Mouse (Mus musculus): ENCODE results near the gene D10Jhu81e.
A peak's percentile ranks its signal among the peaks of the same experiment; 100 is the strongest.
"Not testable (repeated sequence)": the region's sequence is repeated elsewhere in the genome, so short reads cannot be mapped to it uniquely, and the experiment has no call there.

The D10Jhu81e gene

DNA sequence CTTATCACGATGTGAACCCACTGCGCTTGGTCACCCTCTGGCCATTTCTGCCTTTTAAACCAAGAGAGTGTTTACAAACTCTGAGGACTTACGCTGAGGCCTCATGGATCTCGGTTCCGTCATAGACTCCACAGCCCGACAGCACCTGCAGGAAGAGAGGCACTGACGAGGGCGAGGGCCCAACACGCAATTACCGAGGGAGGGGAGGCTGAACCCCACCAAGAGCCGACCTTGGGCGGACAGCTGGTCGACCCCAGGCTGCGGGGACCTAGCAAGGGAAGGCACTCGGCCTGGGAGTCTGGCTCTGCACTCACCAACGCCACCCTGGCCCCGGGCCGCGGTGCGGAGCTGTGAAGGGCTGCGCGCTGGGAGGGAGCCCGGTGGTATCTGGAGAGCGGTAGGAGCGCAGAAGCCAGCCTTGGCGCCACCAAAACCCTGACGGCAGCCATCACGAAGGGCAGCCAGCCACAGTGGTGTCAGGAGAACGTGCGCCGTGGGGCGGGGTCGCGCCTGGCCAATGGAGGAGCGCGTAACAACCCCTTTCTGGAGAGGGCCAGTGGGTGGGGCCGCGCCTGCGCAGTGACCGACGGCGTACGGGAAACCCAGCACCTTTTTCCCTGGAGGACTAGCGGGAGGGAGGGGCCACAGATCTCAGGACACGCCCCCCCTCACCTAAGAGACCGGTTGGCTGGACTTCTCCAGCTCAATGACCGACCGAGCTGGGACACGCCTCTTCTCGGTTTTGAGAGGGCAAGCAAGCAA lies at the start of gene D10Jhu81e:
Gene D10Jhu81e (minus strand): TSS at position 502 of the 762 bp plus-strand sequence.
- DNase-seq = peak; percentile 100

DNA sequence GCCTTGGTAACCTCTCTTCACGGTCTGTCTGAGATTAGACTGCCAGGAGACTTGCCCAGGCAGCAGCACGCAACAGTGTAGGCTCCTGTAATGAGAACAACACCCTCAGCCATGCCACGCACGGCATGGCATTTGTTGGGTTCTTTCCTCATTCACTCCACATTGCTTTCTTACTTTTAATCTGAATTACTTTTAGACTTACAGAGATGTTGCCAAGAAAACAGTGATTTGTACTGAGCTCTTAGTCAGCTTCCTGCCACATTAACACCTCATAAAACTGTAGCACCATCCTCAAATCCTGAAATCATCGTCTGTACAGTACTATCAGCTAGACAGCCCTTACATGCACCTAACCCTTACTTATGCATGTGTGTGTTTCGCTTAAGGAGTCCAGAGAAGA lies 49.0 kb upstream of the D10Jhu81e start:
- DNase-seq = peak; percentile 36

DNA sequence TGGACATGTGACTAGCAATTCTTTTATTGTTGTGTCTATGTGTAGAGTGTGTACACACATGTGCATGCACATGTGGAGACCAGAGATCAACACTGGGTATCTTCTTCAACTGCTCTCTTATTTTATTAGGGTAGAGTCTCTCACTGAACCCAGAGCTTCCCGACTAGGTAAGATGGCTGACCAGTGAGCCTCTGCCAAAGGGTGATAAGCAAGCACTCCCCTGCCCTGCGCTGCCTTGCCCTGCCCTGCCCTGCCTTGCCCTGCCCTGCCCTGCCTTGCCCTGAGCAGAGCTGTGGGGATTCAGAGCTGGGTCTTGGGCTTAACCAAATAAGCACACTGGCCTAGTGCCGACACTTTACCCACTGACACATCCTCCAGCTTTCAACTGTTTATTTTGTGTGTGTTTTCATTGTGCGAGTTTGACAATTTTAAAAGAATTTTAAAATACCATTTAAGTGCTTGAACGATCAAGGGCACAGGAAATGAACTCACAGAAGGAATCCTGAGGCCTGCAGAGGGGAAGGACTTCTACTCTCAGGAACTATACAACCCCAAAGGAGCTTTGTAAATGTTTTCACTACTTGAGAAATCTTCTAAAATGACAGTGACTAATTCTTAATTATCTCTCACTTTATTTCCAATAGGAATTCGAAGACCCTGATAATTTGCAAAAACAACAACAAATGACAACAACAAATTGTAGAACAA lies 46.9 kb upstream of the D10Jhu81e start:
- no peak for DNase-seq

- peak; percentile 62 for DNase-seq
These were observed 44.8 kb upstream of the D10Jhu81e start for GRCm38 (mm10) chr10:78214371-78214770.

GRCm38 (mm10) chr10:78211311-78211710 lies 41.7 kb upstream of the D10Jhu81e start:
- DNase-seq = no peak

DNA sequence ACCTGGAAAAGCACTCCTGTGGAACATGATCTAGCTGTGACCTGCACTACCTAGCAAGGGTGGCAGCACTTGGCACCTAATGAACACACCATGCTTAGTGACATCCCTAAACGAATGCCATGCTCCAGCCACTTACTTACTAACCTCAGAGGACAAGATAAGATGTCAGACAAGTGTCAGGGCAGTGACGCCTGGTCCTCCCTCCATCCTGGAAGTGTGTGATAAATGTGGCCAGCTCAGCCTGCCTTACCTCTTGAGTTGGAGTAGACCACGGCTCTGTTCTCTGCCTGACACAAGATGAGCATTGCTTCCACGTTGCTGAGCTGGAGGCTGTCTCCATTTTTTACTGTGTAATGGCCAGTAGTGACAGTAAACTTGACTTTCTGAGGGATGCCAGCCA lies 31.6 kb upstream of the D10Jhu81e start:
- no peak for DNase-seq

DNA sequence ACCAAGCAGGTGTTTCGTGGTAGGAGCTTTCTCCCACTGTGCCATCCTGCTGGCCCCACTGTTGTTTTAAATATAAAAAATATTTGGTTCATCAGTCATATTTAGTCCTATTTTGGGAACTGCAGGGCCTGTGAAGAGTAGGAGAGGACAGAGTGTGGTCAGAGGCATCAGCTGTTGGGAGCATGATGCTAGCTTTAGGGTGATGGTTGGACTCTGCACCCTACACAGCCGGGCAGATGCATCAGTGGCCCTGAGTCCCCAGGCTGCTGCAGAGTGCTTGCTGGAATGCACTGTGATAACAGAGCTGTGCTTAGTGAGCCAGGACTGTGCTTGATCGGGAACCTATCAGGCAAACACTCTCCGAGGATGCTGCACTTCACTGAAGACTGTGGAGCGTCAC lies 23.4 kb upstream of the D10Jhu81e start:
- no peak for DNase-seq

- not testable (repeated sequence) for DNase-seq
These were observed 16.5 kb upstream of the D10Jhu81e start for GRCm38 (mm10) chr10:78186076-78186475.

GRCm38 (mm10) chr10:78185381-78185725 lies 15.8 kb upstream of the D10Jhu81e start:
- DNase-seq = no peak

GRCm38 (mm10) chr10:78184531-78185380 lies 15.2 kb upstream of the D10Jhu81e start, which contains the start of gene Pwp2:
Gene Pwp2, minus strand, starts transcription at chr10:78185149.
- DNase-seq = peak; percentile 95

GRCm38 (mm10) chr10:78183577-78183976 lies 14.0 kb upstream of the D10Jhu81e start:
- no peak for DNase-seq

DNA sequence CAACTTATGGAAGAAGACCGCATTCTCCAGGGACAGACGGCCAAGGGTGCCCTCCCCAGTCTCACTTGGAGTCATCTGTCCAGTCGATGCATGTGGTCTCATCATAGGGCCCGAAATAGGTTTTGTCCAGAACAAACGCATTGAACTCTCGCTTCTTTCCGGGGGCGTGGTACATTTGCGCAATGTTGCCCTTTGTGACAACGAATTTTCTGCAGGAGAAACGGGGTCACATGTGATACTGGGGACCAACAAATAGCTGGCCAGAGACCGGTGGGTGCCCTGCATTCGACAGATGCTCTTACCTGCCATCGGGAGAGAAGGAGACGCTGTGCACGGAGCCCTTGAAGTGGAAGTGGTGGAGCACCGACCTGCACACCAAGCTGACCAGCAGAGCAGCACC lies 12.7 kb upstream of the D10Jhu81e start:
- no peak for DNase-seq

- no peak for DNase-seq
These were observed 4.9 kb upstream of the D10Jhu81e start for GRCm38 (mm10) chr10:78174474-78174873.

DNA sequence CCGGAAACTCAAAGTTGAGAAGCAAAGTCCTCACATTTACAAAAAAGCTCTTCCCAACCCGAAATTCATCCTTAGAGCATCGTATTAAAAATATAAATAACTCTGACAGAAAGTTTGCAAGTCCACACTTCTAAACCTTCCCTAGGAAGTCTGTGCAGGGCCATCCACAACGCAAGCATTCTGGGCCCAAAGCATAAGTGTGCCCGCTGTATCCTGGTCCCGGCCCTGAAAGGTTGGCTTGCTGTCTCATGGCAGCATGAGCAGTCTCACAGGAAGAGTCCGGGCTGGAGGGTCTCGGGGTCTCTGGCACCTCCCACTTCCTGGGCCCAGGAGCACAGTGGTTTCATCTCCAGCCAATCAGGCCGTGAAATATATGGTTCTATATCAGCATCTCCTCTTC lies 2.0 kb upstream of the D10Jhu81e start:
- no peak for DNase-seq

DNA sequence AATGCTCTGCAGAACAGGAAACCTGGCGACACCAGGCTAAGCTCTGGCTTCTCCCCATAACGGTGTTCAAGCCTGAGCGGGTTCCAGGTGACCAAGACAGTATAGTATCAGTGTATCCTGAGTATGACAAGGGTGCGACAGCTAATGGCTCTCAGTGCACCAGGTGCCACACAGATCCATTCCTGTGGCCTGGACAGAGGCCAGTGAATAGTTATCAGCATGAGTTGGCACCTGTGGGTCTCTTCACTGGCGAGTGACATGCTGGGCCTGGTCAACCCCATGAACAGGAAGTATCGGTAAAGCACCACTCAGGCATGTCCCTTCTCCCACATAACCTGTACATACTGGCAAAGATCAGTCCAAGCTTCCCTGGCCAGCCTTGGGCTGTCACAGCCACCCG lies 1.5 kb upstream of the D10Jhu81e start:
- no peak for DNase-seq

DNA sequence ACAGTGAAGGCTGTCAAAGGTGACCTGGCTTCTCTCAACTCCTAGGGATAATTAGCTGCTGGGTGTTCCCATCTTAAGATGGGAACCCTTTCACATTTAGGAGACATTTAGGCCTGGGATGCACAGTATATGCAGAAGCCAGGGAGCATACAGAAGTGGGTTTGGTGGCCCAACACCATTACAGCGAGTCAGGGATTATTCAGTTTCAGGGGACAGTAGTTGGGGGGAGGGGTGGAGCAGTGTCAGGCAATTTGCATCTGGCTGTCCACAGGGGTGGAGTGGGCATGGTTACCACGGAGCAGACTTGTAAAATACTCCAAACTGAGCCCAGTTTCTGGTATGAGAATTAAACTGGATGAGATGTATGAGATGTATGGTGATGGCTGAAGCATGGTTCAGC lies 863 bp upstream of the D10Jhu81e start:
- DNase-seq = no peak

GRCm38 (mm10) chr10:78168792-78169191 lies 790 bp downstream of the D10Jhu81e start:
- no peak for DNase-seq

DNA sequence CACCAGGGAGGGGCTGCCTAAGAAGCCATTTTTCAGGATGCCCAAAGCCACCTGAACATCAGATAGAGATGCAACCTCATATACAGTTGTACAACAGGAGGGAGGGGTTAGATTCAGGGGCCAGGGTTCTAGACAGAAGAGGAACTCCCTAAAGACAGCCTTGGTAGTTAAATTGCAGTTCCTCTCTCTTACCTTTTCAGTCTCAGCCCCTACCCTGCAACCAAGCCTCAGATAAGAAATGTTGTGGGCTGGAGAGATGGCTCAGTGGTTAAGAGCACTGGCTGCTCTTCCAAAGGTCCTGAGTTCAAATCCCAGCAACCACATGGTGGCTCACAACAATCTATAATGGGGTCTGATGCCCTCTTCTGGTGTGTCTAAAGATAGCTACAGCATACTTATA lies 1.8 kb downstream of the D10Jhu81e start:
- no peak for DNase-seq

DNA sequence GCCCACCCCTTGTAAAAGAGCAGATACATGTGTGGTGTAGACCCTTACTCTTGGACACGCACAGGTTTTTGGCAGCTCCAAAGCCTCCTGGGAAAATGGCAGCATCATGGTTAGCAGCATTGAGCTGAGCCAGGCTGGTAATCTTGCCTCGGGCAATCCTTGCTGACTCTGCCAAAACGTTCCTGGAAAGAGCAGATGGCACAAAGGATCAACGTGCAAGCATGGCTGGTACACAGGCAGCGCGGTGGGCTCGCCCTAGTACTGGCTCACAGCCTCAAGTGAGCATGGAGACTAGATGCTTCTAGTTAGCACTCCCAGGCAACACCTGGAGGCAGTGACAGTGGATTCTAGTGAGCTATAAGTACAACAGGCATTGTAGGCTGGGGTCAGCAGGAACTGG lies 2.2 kb downstream of the D10Jhu81e start:
- no peak for DNase-seq

DNA sequence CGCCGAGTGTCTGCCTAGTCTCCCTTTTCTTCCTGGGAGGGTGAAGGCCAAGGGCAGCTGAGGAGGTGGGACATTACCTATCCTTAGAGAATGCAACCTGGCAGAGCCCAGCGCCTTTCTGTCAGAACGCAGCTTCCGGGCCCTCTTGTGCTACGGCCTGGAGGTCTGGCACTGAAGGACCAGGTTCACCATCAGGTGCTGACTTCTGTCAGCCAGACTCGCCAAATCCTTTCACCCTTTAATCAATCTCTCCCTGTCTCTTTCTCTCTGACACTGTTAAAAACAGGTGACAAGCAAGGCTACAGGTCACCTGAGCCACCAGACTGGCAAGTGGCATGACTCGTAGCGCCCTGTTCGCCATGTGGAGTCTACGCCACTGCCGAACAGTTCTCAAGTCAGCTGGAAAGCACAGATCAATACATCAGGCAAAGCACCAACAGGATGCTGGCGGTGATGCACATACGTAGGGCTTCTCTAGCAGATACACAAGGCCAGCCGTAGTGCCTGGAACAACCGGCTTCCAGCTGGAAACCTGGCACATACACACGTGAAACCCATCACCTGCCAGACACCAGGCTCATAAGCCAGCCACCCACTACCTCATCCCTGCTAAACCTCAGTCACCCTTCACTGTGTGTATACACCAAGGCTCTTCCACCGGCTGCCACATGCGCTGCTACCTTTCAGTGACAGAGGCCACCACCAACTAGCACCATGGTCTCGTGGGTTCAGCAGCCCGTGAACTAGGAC lies 4.2 kb downstream of the D10Jhu81e start:
- DNase-seq = no peak

DNA sequence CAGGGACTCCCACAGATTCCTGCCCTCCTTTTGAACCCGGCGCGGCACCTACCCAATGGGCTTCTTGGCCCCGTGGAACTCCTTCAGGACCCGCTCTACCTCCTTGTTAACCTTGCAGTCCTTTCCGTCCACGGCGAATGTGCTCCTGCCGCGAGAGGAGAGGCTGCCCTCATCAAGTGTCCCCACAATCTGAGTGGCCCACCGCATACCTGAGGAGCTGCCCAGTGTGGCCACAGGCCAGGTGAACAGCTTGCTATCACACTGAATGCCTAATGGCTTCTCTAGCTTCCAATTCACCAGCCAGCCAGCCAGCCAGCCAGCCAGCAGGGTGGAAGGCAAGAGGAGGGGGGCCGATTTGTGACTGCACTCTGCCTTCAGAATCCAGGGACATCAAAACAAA lies 4.8 kb downstream of the D10Jhu81e start:
- DNase-seq = no peak

GRCm38 (mm10) chr10:78163923-78164322 lies 5.7 kb downstream of the D10Jhu81e start:
- DNase-seq = peak; percentile 68

DNA sequence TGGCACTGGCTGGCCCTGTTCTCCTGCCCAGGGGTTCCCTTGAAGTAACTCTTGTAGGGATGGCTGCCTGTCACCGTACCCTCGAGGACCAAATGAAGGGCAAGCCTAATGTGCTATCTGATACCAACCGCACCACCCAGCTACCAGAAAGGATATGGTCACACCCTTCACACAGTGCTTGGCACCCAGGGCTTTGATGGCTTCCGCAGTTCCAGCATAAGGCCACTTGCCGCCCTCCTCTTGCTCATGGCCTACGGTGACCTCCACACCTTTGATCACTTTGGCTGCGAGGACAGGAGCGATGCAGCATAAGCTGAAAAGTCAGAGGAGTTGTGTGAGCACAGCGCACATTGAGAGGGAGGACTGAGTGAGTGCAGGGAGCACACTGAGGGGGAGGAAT lies 6.3 kb downstream of the D10Jhu81e start:
- no peak for DNase-seq
